Mouse (Mus musculus): ENCODE measurements around the gene Dapl1.

Dapl1 gene

GRCm38 (mm10) chr2:59474336-59474735 is 10.1 kb upstream of the Dapl1 start:
- DNase-seq: no peak

- DNase-seq: no peak
Measured at GRCm38 (mm10) chr2:59485080-59485479, 627 bp downstream of the Dapl1 start.

- no peak for DNase-seq
Measured at GRCm38 (mm10) chr2:59485657-59486056, 1.2 kb downstream of the Dapl1 start.

DNA sequence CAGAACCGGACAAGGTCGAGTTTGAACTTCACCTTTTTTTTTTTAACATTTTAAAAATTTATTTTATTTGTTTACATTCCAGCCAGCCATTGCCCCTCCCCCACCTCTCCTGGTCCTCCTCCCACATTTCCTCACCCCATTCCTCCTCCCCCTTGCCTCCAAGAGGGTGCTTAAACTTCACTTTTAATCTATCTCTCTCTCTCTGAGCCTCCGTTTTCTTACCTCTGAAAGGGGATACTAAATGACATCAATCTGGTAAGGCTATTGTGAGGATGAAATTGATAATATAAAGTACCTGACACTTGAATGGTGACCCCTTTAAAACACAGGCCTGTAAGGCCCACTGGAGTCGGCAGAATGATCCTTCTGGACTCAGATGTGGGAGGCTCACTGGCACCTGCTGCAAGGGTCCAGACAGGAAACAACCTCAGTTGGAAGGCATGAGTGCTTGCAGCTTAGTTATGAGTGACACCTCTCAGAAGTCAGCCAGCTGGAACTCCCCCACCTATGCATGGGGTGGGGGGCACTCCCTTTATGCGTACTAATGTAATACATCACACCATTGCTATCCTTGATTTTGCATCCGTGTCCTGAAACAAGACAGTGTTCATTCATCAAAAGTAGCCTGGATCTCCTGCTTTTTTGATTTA is 1.9 kb downstream of the Dapl1 start:
- no peak for DNase-seq

DNA sequence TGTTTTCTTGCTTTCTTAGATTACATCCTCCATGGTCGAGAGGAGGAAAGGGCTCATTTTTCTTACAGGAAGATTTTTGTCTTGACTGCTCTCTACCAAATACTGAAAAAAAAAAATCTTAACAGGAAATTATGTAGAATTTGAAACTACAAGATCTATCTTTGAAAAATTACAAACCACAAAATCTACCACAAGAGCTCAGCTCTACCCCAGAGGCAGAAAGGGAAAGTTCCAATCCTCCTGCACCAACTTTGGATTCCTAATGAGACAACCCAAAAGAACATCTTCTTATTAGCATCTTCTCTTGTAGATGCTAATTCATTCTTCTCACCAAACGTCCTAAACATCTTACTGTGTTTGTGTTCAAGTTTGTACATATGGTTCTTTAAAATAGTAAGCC is 3.8 kb downstream of the Dapl1 start:
- no peak for DNase-seq

DNA sequence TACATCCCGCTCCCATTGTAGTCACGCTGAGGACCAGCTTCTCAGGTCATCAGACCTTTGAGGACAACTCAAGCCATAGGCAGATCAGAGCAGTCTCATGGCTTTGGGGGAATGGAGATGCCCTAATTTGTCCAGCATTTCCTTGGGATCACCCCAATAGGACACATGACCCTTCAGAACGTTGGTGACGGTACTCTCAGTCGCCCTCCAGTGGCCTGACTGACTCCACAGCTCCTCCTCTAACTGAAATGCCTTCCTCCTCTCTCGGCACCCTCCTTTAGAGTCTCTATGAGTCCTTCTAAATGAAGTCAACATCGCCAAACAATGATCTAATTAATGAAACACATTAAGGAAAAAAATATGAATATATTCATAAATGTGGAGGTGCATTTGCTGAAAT is 5.9 kb downstream of the Dapl1 start:
- no peak for DNase-seq

- no peak for DNase-seq
Measured at GRCm38 (mm10) chr2:59493445-59494085, 9.1 kb downstream of the Dapl1 start.

DNA sequence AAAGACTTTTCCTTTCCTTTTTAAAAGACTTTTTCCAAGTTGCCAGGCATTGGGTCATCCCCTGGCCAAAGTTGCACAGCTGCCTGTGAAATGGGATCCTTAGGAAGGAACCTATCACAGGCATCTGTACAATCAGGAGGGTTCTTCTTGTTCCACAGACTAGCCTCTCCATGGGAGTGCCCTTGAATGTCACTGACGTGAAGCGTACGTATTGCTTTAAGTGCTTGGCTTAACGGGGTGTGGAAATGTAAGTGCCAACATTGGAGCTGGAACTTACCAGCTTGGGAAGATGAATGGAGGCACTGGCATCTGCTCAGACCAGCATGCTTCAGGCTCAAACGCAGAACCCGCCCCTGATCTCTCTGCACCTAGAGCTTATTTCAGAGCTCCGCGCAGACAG is 14.7 kb downstream of the Dapl1 start:
- DNase-seq: no peak

- DNase-seq: no peak
Measured at GRCm38 (mm10) chr2:59499717-59500116, 15.3 kb downstream of the Dapl1 start.

GRCm38 (mm10) chr2:59509061-59509460 is 24.6 kb downstream of the Dapl1 start:
- DNase-seq: no peak

- DNase-seq: peak; percentile 90
Measured at GRCm38 (mm10) chr2:59510416-59510815, 26.0 kb downstream of the Dapl1 start.

DNA sequence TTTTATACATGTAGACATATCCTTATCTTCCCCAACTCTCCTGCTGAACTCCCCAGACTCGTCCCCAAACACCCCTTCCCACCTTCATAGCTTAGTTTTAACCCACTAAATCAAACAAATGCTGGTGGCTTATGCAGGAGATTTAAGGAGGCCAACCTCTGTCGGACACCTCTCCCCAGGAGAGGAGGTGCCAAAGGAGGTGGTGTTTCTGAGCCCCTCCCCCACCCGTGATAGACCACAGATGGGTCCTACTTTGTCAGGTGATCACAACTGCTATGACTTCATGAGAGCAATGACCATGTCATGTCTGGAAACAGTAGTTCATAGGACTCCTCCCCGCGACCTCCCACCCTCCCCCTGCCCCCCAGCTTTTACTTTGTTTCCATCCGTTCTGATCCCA is 26.4 kb downstream of the Dapl1 start:
- peak; percentile 47 for DNase-seq

DNA sequence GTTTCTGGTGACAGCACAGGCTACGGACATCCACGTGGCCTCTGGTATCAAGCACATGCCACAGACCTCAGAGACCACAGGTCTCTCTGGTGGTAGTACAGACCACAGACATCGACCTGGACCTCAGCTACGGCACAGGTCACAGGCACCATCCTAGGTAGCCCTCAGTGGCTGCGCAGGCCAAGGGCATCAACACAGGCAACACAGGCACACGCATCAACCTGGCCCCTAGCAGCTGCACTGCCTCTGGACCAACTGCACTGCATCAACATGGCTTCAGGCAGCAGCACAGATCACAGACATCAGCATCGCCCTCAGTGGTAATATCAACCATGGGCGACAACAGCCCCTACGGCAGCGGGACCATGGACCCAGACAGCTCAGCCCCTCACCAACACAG is 36.2 kb downstream of the Dapl1 start:
- DNase-seq: no peak

GRCm38 (mm10) chr2:59522079-59522684 is 37.7 kb downstream of the Dapl1 start:
- DNase-seq: peak; percentile 71

DNA sequence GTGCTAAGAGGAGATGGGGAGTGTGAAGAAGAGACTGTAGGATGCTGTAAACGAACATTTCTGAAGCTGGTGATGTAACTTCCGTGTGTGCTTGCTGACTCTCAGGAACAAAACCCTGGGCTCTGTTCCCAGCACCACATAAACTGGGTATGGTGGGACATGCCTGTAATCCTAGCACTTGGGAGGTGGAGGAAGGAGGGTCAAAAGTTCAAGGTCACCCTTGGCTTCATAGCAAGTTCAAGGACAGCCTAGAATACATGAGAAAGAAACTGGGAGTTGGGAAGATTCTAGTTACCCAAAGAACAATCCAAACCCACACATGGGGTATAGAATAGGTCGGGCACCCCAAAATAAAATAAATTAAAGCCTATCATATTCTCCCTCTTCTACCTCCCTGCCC is 39.1 kb downstream of the Dapl1 start:
- DNase-seq: no peak

DNA sequence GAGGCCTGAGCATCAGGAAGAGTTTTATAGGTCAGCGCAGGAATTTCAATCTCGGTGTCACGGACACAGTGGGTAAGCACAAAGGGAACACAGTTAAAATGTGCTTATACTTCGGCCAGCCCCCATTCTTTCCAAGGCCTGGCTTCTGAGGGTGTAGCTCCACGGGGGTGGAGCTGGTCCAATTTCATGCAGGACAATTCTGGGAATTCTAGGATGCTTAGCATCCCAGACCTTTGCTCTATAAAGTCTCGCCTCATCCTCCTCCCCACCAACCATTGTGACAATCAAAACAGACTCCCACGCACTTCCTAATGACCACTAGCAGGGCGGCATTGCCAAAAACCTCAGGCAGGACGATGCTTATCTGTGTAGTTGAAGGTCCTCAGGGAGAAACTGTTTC is 42.4 kb downstream of the Dapl1 start:
- no peak for DNase-seq

GRCm38 (mm10) chr2:59529574-59530080 is 45.2 kb downstream of the Dapl1 start:
- no peak for DNase-seq

DNA sequence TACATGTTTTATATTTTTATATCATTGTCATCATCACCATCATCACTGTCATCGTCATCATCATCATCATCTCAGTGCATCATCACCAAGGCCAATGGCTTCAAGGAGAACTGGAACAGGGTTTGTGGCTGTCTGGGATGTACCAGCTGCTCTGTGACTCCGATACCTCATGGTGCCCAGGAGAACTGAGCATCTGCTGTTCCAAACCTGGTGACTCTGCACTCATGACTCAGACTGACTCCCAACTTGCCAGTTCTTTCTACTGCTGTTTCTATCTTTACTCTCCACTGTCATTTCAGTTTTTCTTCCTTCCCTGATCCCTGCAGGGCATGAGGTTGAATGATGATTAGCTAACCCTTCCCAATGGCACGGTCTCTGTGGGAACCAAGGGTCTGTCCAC is 46.4 kb downstream of the Dapl1 start:
- no peak for DNase-seq

DNA sequence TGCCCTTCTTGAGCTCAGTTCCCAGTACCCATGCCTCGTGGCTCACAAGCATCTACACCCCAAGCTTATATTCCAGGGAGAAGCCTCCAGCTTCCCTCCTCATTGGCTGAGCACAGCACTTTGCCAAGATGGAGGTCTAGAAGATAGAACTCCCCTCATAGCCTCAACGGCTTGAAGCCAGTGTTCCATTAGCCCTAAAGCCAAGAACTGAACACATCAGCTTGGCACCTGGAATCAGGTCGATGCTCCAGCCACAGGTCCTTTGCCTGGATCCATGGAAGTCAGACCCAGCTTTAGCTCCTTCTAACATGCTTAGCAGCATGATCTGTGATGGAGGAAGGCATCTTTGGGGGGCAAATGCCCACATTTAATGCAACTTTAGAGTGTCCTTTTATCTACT is 48.5 kb downstream of the Dapl1 start:
- no peak for DNase-seq

DNA sequence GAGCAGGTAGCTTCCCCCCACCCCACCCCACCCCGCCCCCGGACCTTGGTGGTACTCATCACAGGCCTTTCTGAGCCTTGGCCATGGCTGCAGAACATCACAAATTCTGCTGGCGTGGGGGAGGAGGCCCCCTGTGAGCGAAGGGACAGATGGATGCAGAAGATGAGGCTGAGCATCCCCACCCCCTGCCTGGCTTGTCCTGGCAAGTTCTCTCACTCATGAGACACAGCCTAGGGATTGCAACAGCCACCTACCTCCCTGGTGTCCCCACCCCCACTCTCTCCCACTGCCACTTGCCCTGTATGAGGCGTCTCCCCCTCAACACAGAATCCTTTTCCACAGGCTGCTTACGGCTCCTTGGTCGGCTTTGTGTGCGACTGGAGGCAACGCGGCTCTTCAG is 49.1 kb downstream of the Dapl1 start:
- peak; percentile 39 for DNase-seq

DNA sequence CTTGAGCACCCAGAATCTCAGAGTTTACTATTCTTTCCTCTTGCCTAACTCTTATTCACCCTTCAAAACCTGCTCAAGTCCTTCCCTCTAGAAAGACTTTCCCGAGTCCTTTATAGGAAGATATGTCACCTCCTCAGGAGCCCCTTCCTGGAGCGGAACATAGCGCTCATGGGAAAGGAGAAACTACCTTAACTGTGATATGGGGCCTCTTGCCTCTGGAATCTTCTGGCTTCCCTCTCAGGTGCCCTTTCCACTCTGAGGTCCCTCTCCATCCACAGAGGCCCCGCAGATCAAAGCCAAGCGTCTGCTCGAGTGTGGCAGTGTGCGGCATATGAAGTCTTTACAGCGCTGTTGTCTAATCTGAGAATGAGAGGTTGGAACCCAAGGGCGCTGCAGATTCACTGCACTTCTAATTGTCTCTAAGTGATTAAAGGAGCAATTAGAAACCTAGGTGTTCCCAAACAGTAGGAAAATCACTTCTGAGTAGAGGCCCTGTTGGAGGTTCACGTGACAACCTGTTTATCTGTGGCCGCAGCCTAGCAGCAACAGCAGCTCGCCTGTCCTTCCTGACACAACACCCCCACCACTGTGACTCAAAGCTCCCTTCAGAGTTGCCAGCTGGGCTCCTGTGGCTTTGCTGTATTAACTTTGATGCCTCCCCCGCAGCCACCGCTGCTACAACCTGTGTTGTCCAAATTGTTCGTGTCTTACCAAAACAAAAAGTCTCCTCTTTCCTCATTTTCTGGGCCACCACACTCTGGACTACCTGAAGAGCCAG is 49.7 kb downstream of the Dapl1 start:
- no peak for DNase-seq

GRCm38 (mm10) chr2:59536958-59537357 is 52.5 kb downstream of the Dapl1 start:
- DNase-seq: no peak

DNA sequence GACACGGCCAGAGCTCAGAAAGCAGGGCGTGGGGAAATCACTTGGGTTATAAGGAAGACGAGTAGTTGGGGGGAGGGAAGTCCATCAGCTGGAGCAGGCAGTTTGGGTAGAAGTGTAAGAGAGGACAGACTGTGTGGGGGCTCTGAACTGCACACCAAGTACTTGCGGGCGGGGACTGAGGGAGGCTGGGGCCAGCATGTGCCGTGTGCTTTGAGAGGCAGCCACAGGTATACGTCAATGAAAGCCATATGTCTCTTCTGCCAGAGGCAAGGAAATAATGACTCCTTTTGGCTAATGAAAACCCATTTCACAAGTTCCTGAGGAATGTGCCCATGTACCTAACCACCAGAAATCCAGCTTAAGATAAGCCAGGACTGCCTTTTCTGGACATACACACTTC is 53.6 kb downstream of the Dapl1 start:
- no peak for DNase-seq

GRCm38 (mm10) chr2:59539796-59540195 is 55.3 kb downstream of the Dapl1 start:
- no peak for DNase-seq

Data from cerebellum, adult 11-12 months (tissue).